Mouse (Mus musculus) G1E (cell line): Measurements from ENCODE around the gene Cacna1s. TPM values are rescaled to one million over a fixed set of nuclear protein-coding genes. Genes with fewer than 3 reads are reported as not detected.

Experiments used
- ATAC-seq: 2 replicates; pipeline ENCODE4 v1.8.0; 2016; ENCODE audit warnings: mild to moderate bottlenecking; ENCODE audit not compliant: insufficient number of reproducible peaks, poor library complexity, low FRiP score, severe bottlenecking; ENCODE audit errors: extremely low read depth
- DNase-seq: peaks from one replicate; pipeline ENCODE4 v3.0.0; 2012; ENCODE audit warnings: low spot score
- H3K27me3 ChIP-seq: 2 replicates; pipeline ENCODE4 v1.6.1; 2012; ENCODE audit warnings: mild to moderate bottlenecking, low read length, inconsistent platforms; ENCODE audit not compliant: insufficient read depth
- H3K36me3 ChIP-seq: replicated peaks from 2 replicates; pipeline ENCODE3; 2012; ENCODE audit warnings: mild to moderate bottlenecking, inconsistent platforms
- H3K4me1 ChIP-seq: 2 replicates; pipeline ENCODE4 v1.6.1; 2012; ENCODE audit warnings: low read depth, low read length, inconsistent platforms, mixed read lengths; ENCODE audit not compliant: insufficient read depth
- H3K4me3 ChIP-seq: 2 replicates; pipeline ENCODE4 v1.5.1; 2012; ENCODE audit warnings: low read depth, mild to moderate bottlenecking, inconsistent platforms, low read length, moderate library complexity, mixed read lengths
- H3K9me3 ChIP-seq: replicated peaks from 2 replicates; pipeline ENCODE4 v1.6.1; 2012; ENCODE audit warnings: inconsistent platforms
- CTCF ChIP-seq: IDR thresholded peaks from 2 replicates; pipeline ENCODE4 v1.5.1; 2012; ENCODE audit warnings: low read depth, low read length, inconsistent platforms, mixed read lengths
- GATA1 ChIP-seq: IDR thresholded peaks from 2 replicates; pipeline ENCODE4 v1.6.1; 2012; ENCODE audit warnings: borderline replicate concordance, low read length, inconsistent platforms, mixed read lengths
- GATA2 ChIP-seq: IDR thresholded peaks from 2 replicates; pipeline ENCODE4 v1.6.1; 2012; ENCODE audit warnings: low read depth, low read length, inconsistent platforms, borderline replicate concordance
- POLR2AphosphoS5 ChIP-seq: IDR thresholded peaks from 2 replicates; pipeline ENCODE4 v1.6.1; 2012; ENCODE audit warnings: low read depth, low read length, inconsistent platforms; ENCODE audit not compliant: insufficient replicate concordance
- TAL1 ChIP-seq: conservative IDR thresholded peaks from 2 replicates; pipeline ENCODE4 v1.6.1; 2012; ENCODE audit warnings: low read depth, low read length, inconsistent platforms, mixed read lengths
- polyA plus RNA-seq: library from polyadenylated mRNA; stranded (reverse); fragments of >175 nt; gene quantifications from 2 replicates; pipeline ENCODE4 v1.2.3, GENCODE M21; 2012
- total RNA-seq, 2 experiments: library from RNA; stranded (forward) in 1 of 2; stranded (reverse) in 1 of 2; fragments of 200-1000 nt in 1 of 2; fragments of >200 nt in 1 of 2; fragmentation: Nextera tagmentation in 1 of 2; gene quantifications; 2 replicates each; pipeline ENCODE4 v1.2.3; 2014 to 2017

Gene Cacna1s
- total and polyA plus RNA-seq, 3 experiments = 0.11 TPM; not detected in 2

DNA sequence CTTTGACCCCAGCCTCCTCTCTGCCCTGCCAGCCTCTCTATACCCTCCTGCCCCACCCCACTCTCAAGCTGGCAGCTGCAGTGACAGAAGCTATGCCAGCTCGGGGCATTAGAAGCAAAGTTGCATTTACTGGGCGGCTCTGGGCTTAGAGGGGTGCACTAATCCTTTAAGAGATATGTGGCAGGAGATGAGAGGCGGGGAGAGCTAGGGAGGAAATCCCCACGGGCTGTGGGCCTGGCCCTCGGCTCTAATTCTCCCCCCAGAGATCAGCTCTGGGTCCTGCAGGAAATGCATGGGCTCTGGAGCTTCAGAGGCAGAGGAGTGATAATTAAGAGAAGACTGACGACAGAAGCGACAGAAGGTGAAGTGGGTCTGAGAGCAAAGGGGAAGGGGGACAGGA is 19.6 kb upstream of the Cacna1s start:
- Histone ChIP-seq H3K36me3 (peaks cover 87% of the 10 kb centered on the region), H3K4me3 (no peak overlapping the region), H3K4me1 (peaks cover 11% of the 10 kb centered on the region; the same call in 1 of the 2 replicates), H3K27me3 (no peaks in the 10 kb centered on the region), H3K9me3 (no peaks in the 10 kb centered on the region)
- ATAC-seq = no peak
- TF ChIP-seq TAL1 = no peak
- TF ChIP-seq GATA1 = no peak
- no peak for TF ChIP-seq GATA2
- no peak for TF ChIP-seq CTCF
- no peak for TF ChIP-seq POLR2AphosphoS5
- no peak for DNase-seq

DNA sequence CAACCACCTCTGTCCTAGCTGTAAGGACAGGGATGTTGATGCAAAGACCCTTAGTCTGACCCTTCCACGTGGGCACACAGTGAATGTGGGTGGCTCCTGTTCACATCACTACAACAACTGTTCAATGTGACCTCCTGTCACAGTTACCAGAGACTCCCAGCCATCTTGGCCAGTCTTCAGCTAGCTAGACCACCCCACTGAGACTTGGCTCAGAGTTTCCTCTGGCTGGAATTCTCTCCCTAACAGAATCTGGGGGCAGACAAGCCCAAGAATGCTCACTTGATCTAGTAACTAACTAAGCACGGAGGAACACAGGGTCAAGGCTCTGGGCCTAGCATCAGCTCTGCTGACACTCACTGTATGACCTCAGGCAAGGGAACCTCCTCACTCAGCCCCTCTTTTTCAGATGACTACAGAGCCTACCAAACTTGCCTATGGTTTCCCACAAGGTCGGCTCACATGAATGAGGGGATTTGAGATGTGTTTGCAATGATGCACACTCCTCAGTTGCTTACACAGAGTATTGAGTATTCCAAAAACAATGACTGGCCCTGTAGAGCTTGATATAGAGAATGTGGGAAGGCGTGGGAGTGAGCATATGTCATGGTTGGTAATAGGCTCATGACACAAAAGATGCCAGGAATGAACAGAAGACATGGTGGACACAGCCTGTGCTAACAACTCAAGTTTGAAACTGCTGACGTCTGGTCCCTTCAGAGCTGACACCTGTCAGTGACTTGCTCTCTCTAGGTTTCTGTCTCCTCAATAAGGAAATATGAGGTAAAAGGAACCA is 13.6 kb upstream of the Cacna1s start:
- no peaks in the 10 kb centered on the region for H3K9me3 ChIP-seq
- no peak for TF ChIP-seq GATA2
- no peak for TF ChIP-seq POLR2AphosphoS5
- no peak for TF ChIP-seq TAL1
- no peak for TF ChIP-seq CTCF
- TF ChIP-seq GATA1 = no peak
- no peak for DNase-seq
- peaks cover 50% of the 10 kb centered on the region for H3K27me3 ChIP-seq
- H3K36me3 ChIP-seq = peaks cover 27% of the 10 kb centered on the region
- no peak overlapping the region for H3K4me3 ChIP-seq
- ATAC-seq = no peak
- peaks cover 16% of the 10 kb centered on the region for H3K4me1 ChIP-seq

DNA sequence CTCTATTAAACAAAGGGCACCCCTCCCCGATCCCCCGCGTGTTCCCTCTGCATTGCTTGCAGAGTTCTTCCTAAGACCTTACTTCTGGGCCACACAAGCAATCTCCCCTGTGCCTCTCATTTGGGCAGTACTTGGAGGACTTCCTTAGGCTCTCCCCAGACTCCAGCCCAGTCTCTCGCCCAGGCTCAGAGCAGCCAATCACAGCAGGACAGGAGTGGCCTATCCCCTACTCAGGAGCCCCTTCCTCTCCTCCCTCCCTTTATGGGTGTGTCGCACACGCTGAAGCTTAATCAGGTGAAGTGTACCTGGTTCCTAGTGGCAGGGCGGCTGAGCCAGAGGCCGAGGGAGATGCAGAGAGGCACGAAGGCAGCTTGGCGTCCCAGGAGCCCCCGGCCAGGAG is 12.1 kb upstream of the Cacna1s start:
- no peak for ATAC-seq
- no peak for TF ChIP-seq CTCF
- no peak for TF ChIP-seq POLR2AphosphoS5
- no peak for TF ChIP-seq GATA2
- TF ChIP-seq TAL1 = no peak
- TF ChIP-seq GATA1 = no peak
- Histone ChIP-seq H3K9me3 (no peaks in the 10 kb centered on the region), H3K4me3 (no peak overlapping the region), H3K27me3 (peaks cover 61% of the 10 kb centered on the region), H3K4me1 (peaks cover 29% of the 10 kb centered on the region), H3K36me3 (peaks cover 12% of the 10 kb centered on the region)
- DNase-seq = no peak

DNA sequence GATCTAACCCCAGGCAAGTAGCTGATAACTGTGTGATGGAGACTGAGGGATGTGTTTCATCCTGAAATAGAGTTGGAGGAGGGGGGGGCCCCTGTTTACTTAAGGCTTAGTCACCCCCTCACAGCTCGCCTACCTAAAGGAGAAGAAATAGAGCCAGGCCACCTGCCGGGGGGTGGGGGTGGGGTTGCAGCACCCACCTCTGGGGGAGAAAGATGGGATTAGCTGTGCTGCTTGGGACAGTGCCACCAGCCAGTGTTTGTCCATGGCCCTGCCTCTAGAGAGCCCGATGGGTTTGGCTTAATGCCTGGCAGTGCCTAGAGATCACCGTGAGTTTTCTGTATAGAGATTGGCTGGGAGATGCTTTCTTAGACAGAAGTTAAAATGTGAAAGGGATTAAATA is 11.7 kb upstream of the Cacna1s start:
- DNase-seq = no peak
- ATAC-seq = no peak
- Histone ChIP-seq H3K4me3 (no peak overlapping the region), H3K27me3 (peaks cover 62% of the 10 kb centered on the region), H3K4me1 (peaks cover 29% of the 10 kb centered on the region), H3K36me3 (peaks cover 8% of the 10 kb centered on the region), H3K9me3 (no peaks in the 10 kb centered on the region)
- TF ChIP-seq GATA1 (no peak), TAL1 (no peak), CTCF (no peak), GATA2 (no peak), POLR2AphosphoS5 (no peak)

DNA sequence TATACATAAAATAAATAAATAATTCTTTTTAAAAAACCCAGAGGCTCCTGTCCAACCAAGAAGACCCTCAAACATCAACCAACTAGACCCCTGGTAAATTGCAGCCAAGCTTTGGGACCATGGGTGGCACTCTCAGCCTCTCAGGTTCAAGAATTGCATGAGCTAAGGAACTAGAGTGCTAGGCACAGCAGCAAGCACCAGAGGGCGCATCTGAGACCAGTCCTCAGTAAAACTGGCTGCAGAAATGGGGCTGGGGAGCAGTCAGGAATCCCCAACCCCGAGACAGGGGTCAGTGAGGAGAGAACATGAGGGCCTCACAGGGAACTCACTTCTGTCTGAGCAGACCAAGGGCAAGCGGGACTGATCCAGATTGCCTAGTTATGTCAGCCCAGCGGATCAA is 6.8 kb upstream of the Cacna1s start:
- TF ChIP-seq GATA1 (no peak), TAL1 (no peak), CTCF (peak; percentile 95), GATA2 (no peak), POLR2AphosphoS5 (no peak)
- Histone ChIP-seq H3K36me3 (no peaks in the 10 kb centered on the region), H3K9me3 (peaks cover 2% of the 10 kb centered on the region; the same call in 1 of the 2 replicates), H3K4me1 (peaks cover 62% of the 10 kb centered on the region), H3K27me3 (peaks cover 66% of the 10 kb centered on the region), H3K4me3 (no peak overlapping the region)
- DNase-seq (peak; percentile 58), ATAC-seq (no peak; the same call in 1 of the 2 replicates)

DNA sequence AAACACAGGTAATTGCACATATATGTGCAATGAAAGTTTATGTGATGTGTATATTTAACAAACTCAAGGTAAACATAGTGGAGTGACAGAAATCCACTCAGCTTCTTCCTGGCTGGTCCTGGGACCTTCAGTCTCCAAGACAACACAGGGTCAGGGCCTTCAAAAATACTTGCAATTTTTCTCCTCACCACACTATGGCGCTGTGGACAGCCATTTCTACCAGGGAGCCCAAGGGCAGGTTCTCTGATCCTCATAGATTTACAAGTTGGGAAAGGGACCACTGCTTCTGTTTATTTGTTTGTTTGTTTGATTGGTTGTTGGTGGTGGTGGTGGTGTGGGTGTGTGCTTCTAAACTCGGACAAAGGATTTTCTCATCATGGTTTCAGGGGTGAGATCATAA is 5.1 kb upstream of the Cacna1s start:
- H3K27me3 ChIP-seq = peaks cover 65% of the 10 kb centered on the region
- H3K9me3 ChIP-seq = peaks cover 5% of the 10 kb centered on the region
- DNase-seq = peak; percentile 71
- TF ChIP-seq CTCF = peak; percentile 62; the same call in 1 of the 2 replicates
- TF ChIP-seq POLR2AphosphoS5 = no peak
- TF ChIP-seq GATA1 = no peak
- no peak for ATAC-seq
- no peak overlapping the region for H3K4me3 ChIP-seq
- no peaks in the 10 kb centered on the region for H3K36me3 ChIP-seq
- H3K4me1 ChIP-seq = peaks cover 73% of the 10 kb centered on the region
